Mouse (Mus musculus) embryonic stem cell, embryonic (primary cell): ENCODE measurements around the gene Dync1i1.

ENCODE experiments used
- CTCF ChIA-PET, 4 experiments: fragments of 300-600 bp in 2 of 4; fragments of 350-600 bp in 2 of 4; sonication (Branson Sonifier 250); formaldehyde crosslinking; loops; one replicate each; lab custom pipeline; 2022; ENCODE audit warnings: inconsistent platforms in 2 of 4; lab: Charles Lee
- POLR2A ChIA-PET, 4 experiments: fragments of 300-600 bp in 2 of 4; fragments of 350-600 bp in 2 of 4; sonication (Branson Sonifier 250); formaldehyde crosslinking; loops; one replicate each; lab custom pipeline; 2022; ENCODE audit warnings: antibody characterized with exemption in 4 of 4, inconsistent platforms in 1 of 4; lab: Charles Lee

Gene Dync1i1

DNA sequence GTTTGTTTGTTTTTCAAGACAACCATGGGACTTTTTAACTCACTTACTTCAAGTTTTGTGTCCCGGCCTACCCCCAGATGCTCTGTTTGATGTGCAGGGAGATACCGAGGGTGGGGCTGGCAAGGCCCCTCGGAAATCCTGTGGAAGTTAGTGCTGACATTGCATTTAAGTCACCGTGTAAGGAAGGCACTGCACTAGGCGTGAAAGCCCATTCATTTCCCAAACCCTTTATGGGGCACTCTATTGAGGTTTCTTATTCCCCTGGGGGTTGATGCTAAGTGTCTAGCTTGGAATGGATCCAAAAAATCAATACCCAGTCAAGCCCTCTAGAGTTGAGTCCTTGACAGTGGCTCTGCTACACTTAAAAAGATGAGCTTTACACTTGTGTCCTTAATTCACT, 27.2 kb downstream of the Dync1i1 start:
- POLR2A ChIA-PET: no interaction called here

DNA sequence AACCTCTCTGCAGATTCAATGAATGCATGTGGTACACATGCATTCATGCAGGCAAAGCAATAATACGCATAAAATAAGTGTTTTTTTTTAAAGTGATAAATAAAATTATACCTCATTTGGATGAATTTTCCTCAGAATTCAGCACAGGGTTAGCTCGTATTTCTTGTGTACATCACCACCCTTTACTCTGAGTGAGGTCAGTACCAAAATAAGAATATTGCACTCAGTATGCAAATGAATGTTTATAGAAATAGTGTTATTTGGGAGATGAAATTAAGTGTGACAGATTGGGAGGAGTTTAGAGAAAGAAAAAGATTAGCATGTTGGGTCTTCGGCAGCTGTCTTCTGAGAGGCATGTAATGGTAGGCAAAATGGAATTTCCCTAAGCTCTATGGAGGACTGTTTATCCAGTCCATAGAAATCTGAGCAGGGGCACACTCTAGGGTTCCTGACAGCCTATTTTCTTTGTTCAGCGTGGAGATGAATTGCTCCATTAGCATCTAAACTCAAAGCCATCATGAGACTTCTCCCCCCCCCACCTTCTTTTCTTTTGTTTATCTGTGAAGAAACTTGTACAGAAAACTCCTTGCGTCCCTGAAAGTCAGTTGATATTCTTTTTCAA, 31.2 kb downstream of the Dync1i1 start:
- CTCF ChIA-PET: interaction anchor here in 1 of 4 experiments (1.2 kb wide), 1 partner anchor 103 kb away, joined by 3 read pairs; no protein-coding TSS in a partner anchor
- POLR2A ChIA-PET: interaction anchor here in 2 of 4 experiments (0.7 to 1.8 kb wide), 4 partner anchors 9 to 121 kb away, joined by 3 read pairs; no protein-coding TSS in a partner anchor

More for the DNA sequence above, 27.2 kb downstream of the Dync1i1 start:
- CTCF ChIA-PET: no interaction called here

DNA sequence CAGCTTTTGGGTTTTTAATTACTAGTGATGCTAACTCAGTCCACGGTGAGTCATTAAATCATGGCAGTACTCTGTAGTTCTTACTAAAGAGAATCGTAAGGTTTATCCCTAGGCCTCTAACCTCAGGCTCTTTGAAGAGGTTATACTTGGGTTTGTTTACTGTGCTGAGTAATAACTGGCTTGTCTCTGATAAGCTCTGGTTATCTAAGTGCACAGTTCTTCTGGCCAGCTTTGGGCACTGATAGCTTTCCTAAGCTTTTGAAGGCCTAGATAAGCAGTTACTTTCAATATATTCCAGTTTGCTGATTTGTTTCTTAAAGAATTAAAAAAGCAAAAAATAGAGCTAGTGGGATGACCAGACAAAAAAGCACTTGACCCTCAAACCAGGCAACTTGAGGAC, 37.5 kb downstream of the Dync1i1 start:
- POLR2A ChIA-PET: interaction anchor here in 1 of 4 experiments (0.6 kb wide), 1 partner anchor 56 kb away, joined by 7 read pairs; no protein-coding TSS in a partner anchor
- CTCF ChIA-PET: interaction anchor here in 2 of 4 experiments (1.0 to 1.1 kb wide), 2 partner anchors 117 to 513 kb away, joined by 3 to 7 read pairs; no protein-coding TSS in a partner anchor

DNA sequence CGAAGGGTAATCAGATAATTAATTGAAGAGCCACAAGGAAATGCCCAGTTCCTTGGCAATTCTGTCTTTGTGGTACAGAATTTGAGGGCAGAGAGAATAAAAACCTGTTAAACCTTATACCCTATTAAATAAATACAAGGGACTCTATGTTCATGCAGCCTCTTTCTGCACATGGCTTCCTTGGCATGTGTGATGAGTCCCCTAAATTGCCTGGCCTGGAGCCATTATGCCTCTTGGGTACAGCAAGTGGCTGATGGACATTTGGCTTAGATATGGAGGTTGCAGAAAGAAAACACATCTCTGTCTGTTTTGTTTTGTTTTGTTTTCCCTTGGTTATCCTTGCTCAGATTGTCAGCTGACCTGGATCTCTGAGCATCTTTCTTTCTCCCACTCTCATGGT, 43.1 kb downstream of the Dync1i1 start:
- ChIA-PET CTCF (no interaction called here), POLR2A (no interaction called here)

DNA sequence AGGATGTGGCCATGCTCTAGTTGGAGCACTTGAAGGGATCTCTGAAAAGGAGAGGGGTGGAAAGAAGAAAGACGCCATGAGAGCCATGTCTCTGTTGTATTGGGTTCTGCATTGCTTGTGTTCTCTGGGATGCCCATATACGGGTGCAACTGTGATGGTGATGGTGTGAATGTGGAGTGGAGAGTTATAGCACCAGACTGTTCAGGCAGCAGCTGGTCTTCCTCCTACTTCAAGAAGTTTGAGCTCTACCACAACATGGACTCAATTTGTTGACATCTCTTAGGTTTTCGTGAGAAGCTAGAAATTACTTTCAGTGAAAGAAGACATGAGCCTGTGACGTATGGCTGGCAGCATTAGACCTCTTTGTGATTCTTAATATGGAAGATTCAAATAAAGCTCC, 44.8 kb downstream of the Dync1i1 start:
- ChIA-PET POLR2A (interaction anchor here in 1 of 4 experiments (1.6 kb wide), 1 partner anchor 11 kb away, joined by 3 read pairs; no protein-coding TSS in a partner anchor), CTCF (interaction anchor here in 2 of 4 experiments (0.6 to 1.3 kb wide), 2 partner anchors 11 to 21 kb away, joined by 3 read pairs; no protein-coding TSS in a partner anchor)

DNA sequence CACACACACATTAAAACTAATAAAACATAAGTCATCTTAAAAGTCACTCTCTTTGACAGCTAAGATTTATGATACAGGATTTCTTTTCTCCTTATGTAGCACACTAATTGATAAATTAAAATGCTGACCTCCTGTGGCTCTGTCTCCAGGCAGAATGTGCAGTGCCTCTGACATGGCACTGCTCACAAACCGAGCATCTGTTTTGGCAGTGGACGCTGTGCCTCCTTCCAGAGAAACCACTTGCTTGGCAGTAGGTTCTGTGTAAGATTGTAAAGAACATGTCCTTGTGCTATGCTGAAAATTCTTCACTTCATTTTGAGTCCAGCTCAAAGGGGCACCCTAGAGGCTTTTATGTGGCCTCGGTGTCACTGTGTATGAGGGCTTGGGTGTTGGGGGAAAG, 50.0 kb downstream of the Dync1i1 start:
- POLR2A ChIA-PET: interaction anchor here in 1 of 4 experiments (0.5 kb wide), 1 partner anchor 14 kb away, joined by 4 read pairs; no protein-coding TSS in a partner anchor
- CTCF ChIA-PET: no interaction called here

DNA sequence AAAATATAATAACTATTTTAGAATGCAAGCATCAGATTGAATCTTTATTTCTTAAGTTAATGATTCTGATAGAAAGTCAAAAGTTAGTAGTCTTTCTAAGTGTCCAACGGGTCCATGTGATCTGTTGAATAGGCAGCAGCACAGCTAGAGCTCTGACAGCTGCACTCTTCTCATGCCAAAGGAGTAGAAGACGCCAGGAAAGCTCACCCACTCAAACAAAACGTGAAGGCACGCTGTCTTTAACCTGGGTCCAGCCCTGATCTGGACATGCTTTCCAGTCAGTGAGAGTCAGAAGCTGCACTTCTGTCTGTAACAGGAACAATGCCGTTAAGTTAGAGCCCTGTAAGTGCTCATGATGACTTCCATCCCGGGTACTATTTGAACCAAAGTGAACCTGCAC, 56.3 kb downstream of the Dync1i1 start:
- CTCF ChIA-PET: no interaction called here
- POLR2A ChIA-PET: interaction anchor here in 1 of 4 experiments (0.5 kb wide), 1 partner anchor 74 kb away, joined by 3 read pairs; no protein-coding TSS in a partner anchor

DNA sequence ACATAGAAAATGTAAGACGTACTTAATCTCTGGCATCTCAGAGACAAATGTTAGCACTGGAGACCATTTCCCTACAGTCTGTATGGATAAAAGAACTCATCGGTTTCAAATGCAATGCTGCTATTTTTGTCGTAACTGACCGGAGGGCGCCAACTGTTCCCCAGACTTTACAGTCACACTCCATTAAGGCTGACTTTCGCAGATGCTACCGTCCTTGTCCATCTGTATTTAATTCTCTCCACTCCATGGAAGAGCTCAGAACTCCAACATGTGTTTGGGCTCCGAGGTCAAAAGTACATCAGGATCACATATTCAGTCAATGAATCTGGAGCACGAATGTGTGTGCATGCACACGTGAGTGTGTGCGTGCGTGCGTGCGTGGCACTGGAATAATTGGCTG, 58.4 kb downstream of the Dync1i1 start:
- CTCF ChIA-PET: interaction anchor here in 1 of 4 experiments (1.0 kb wide), 1 partner anchor 12 kb away, joined by 4 read pairs; no protein-coding TSS in a partner anchor
- POLR2A ChIA-PET: no interaction called here

DNA sequence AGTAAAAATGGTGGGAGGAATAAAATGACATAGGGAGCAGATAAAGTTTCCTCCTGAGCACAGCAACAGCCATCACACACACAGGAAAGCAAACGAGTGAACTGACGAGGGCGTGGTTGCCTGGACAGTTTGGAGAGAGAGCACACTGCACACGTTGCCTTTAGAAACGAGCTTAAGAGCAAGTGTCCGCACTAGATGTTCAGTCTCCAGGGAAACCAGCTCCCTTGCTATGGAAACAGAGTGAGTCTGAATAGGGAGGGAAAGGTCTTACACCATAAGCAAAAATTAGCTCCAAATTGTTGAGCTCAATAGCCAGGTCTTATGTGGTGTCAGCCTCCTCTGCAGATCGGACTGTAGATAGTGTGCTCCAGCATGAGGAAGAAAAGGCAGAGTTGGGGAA, 65.2 kb downstream of the Dync1i1 start:
- POLR2A ChIA-PET: interaction anchor here in 1 of 4 experiments (0.6 to 0.7 kb wide), 2 partner anchors 145 to 572 kb away, joined by 3 to 5 read pairs; no protein-coding TSS in a partner anchor
- CTCF ChIA-PET: interaction anchor here in 1 of 4 experiments (0.6 kb wide), 1 partner anchor 1467 kb away, joined by 6 read pairs; no protein-coding TSS in a partner anchor

DNA sequence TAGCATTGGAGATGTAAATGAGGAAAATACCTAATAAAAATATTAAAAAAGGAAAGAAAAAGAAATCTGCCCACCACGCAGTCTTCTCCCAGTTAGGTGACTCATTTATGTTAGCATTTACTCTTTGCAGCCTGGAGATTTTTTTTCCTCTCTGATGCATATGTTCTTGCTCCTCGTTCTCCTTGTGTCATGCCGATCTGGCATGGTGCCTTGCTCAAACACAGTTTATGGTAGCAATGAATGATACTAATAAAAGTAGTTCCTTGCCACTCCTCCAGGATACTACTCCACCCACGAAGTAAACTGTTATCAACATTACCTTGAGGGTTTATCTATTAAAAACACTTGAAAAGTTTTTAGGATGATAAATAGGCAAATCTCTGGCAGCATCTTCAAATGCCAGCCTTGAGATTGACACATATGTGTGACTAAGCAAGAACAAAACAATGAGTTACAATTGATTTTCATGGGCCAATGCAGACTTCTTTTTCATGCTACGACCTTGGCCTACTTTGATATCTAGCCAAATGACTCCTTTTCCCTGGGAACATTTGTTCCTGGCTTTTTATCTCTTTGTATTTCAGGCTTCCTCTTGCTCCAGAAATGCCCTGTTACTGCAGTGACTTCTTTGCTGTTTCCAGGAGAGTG, 68.8 kb downstream of the Dync1i1 start:
- ChIA-PET POLR2A (no interaction called here), CTCF (interaction anchor here in 1 of 4 experiments (1.5 kb wide), 1 partner anchor 8 kb away, joined by 3 read pairs; no protein-coding TSS in a partner anchor)

DNA sequence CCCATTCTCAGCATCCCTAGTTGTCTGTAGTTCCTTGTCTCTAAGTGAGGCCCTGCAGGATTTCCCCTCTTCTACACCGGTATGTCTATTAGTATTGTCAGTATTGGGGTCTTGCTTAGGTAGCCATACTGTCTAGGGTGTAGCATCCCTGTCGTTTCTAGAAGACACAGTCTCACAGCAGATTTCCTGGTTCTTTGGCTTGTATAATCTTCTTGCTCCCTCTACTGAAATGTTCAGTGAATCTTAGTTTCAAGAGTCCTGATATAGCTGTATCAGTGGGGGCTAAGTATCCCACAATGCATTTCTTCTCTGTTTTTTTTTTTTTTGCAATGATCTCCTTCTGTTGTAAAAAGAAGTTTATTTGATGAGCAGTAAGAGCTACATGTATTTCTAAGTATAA, 69.9 kb downstream of the Dync1i1 start:
- ChIA-PET CTCF (interaction anchor here in 2 of 4 experiments (0.6 to 0.7 kb wide), 2 partner anchors 12 to 599 kb away, joined by 3 to 4 read pairs; no protein-coding TSS in a partner anchor), POLR2A (no interaction called here)

DNA sequence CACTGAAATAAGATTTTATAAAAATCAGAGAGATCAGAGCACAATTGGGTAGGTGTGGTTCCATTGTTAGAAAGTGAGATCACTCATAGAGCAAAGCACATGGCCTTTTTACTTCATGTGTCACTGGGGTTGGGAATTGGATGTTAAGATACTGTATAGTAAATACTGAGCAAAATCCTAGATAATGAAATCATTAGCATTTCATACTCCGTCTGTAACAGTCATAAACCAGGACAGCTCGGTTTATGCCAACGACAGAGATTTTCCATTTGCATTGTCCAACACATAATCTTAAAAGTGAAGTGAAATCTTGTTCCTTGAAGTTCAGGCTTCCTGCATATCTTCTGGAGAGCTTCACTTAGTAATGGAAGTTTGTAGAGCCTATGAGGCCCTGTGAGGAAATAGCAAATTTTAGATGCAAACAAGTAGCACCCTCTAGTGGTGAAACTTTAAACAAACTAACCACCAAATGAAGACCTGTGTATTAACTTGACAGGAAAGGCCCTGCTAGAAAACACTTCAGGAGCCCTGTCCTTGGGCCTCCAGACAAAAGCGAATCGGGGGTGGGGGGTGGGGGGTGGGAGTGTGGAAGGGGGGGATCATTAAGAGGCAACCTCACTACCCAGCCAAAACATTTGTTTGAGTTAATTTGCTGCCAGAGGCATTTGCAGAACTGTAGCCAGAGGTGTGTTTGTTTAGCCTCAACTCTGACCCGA, 76.8 kb downstream of the Dync1i1 start:
- POLR2A ChIA-PET: no interaction called here

DNA sequence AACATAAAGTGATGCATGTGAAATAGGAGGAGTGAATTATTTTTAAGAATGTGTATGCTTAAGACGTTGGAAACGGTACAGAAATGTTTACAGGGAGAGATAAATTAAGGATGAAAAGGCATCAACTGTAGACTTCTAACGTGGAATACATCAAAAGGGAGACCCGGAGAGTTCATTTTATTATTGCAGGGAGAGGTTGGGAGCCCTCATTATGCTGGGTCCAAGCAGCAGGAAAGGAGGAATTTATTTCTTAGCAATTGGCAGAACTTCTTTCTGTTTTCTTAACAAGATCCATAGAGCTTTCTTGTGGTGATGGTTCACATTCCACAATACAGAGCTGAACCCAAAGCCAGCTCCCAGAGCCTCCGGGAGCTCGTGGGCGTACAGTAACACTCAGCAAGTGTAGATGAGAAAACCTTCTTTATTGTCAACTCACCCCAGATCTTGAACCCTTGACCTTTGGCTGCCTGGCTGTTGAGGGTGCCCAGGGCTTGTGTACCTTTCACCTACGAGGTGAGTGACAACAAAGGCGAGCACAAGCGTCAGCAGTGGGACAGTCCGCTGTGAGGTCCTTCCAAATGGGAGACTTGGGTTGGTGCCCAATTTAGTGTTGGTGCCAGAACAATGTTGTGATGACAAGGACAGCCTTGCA, 77.5 kb downstream of the Dync1i1 start:
- POLR2A ChIA-PET: no interaction called here
- CTCF ChIA-PET: interaction anchor here (0.8 to 3.1 kb wide), 6 partner anchors 157 to 170 kb away, joined by 3 to 27 read pairs (median 5); no protein-coding TSS in a partner anchor

More for the DNA sequence above, 76.8 kb downstream of the Dync1i1 start:
- CTCF ChIA-PET: interaction anchor here in 3 of 4 experiments (0.6 to 3.1 kb wide), 11 partner anchors 9 to 342 kb away, joined by 3 to 27 read pairs (median 3); no protein-coding TSS in a partner anchor

DNA sequence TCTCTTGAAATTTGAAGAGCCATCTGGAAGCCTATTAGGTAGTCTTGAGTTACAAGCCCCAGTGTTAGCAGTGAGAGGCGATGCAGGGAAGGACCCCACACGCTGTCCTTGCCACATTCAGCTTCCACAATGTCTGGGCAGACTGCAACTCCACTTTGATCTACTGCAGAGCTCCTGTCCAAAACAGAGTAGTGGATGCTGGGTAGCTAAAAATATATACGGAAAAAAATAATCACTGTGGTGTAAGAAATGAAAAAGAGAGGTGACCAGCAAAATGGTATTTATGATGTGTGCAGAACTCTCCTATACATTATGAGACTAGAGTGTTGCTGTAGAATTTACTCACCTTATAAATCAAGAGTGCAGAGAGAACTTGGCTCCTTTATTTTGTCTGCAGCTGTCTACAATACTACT, 82.6 kb downstream of the Dync1i1 start:
- POLR2A ChIA-PET: interaction anchor here in 1 of 4 experiments (1.1 to 1.2 kb wide), 2 partner anchors 10 to 214 kb away, joined by 3 read pairs; no protein-coding TSS in a partner anchor
- CTCF ChIA-PET: no interaction called here

DNA sequence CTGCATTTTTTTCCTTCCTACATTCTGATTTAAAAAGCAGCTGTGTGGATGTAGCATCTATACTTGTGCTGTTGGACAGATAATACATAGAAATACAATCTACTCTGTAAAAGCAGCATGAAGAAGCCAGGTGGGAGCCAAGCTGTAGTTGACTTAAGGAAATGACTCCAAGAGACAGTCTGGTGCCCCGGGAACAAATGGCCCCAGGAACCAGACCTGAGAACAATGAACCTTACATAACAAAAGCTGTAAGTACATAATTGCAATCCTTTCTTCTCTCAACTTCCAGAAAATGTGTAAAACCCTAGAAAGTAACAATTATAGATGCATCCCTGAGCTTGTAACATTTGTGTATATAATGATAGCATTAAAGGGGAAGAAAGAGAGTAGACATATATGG, 86.6 kb downstream of the Dync1i1 start:
- ChIA-PET POLR2A (interaction anchor here in 1 of 4 experiments (1.0 kb wide), 1 partner anchor 12 kb away, joined by 3 read pairs; no protein-coding TSS in a partner anchor), CTCF (interaction anchor here in 2 of 4 experiments (0.6 to 1.4 kb wide), 3 partner anchors 10 to 15 kb away, joined by 3 to 4 read pairs (median 3); no protein-coding TSS in a partner anchor)

DNA sequence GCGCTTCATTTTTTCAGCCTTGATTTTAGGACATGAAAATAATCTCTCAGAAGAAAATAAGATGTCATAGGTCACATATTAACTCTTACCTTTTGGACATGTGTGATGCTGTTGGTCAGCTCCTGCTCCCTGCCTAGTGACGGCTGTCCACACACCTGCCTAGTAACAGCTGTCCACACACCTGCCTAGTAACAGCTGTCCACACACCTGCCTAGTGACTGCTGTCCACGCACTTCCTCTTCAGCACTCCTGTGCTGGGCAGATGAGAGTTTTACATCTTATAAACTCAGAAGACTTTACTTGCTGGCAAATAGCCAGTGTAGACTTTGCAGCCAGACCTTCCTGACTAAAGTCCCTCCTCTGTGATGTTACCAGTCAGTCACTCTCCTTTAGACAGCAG, 94.2 kb downstream of the Dync1i1 start:
- ChIA-PET POLR2A (no interaction called here), CTCF (interaction anchor here in 2 of 4 experiments (0.6 to 0.7 kb wide), 2 partner anchors 90 to 1008 kb away, joined by 3 read pairs; no protein-coding TSS in a partner anchor)

DNA sequence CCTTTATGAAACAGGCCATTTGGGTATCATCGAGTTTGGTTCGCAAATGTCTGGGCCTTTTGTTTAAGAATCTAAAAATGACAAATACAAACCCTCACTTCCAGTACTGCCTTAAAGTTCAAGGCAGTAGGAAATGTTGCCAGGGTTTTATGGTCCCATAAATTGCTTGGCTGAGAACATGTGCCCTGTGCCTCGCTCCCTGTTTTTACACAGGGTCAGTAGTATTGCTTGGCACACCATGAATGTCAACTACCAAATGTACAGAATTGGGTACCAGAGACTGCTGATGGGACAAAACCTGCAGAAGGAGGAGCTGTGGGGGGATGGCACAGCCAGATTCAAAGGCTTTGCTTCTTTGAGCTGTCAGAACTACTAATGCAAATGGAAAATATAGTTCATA, 100.0 kb downstream of the Dync1i1 start:
- ChIA-PET CTCF (no interaction called here), POLR2A (no interaction called here)

DNA sequence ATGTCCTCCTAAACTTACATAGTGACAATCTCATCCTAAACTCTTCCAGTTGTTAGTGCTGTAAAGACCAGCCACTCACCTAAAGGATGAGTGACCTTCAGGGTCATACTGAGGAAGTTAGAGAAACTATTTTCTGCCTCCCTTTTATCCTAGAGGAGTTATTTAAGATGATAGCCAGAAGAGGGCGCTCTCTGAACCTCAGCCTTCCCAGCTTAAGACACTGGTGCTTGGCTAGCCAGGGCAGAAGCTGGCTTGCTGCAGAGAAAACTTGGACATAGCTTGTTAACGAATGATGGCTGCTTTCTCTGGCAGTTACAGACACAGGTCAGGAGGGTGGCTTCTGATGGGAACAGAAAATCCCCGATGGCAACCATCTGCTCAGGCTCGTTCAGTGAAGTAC, 101.6 kb downstream of the Dync1i1 start:
- CTCF ChIA-PET: interaction anchor here (0.6 to 1.5 kb wide), 10 partner anchors 10 to 1057 kb away, joined by 3 to 6 read pairs (median 3); no protein-coding TSS in a partner anchor
- POLR2A ChIA-PET: no interaction called here
